Comparison of ENCODE assay signal across 29 mouse cellular contexts in the genomic region with DNA sequence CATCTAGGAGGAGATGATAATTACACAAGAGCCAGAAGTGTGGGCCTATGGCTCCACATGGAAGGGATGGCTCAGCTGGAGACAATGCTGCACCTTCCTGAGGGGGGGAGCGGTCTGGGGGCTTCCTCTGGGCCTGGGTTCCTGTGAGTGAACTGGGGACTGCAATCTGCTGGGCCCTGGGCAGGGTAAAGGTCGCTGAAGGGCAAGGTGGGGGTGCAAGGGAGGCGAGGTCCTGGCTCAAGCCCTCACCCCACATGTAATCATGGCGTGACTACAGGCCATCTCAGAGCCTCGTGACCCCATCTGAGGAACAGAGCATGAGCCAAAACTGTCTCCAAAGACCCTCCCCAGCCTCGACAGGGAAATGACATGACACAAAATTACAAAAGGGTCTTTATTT. TPM values are rescaled to one million over a fixed set of nuclear protein-coding genes. Genes with fewer than 3 reads are reported as not detected.
DNase-seq lines count a peak whose midpoint lies in the region; ATAC-seq and TF ChIP-seq lines count a peak whose summit lies in the region.
"Had no signal": no experiment of that assay in that cellular context is flagged by ENCODE, and none has a peak within 500 bp of the region (broad histone marks: within the 10 kb centered on the region; RNA-seq: fewer than 3 reads in every experiment).

No protein-coding gene starts in this region.

- H3K36me3 ChIP-seq in kidney, adult 2 months (ENCODE audit: control insufficient read depth, insufficient read depth, low read length), result no peaks in the 10 kb centered on the region; the same call in 1 of the 2 replicates
- H3K36me3 ChIP-seq in limb, embryonic 13.5 days, result peaks cover 65% of the 10 kb centered on the region
- H3K36me3 ChIP-seq in limb, embryonic 10.5 days, result peaks cover 76% of the 10 kb centered on the region
- H3K36me3 ChIP-seq in embryonic facial prominence, embryonic 13.5 days, result peaks cover 68% of the 10 kb centered on the region

- peaks cover 19% of the 10 kb centered on the region; the same call in 1 of the 2 replicates for H3K4me1 ChIP-seq in kidney, adult 2 months (ENCODE audit: control insufficient read depth, insufficient read depth, low read length)
- H3K4me1 ChIP-seq in limb, embryonic 13.5 days, result peaks cover 25% of the 10 kb centered on the region
- H3K4me1 ChIP-seq in limb, embryonic 10.5 days, result peaks cover 32% of the 10 kb centered on the region
- peaks cover 34% of the 10 kb centered on the region for H3K4me1 ChIP-seq in embryonic facial prominence, embryonic 13.5 days

- peak overlapping the region; percentile 29; the same call in 1 of the 2 replicates for H3K27ac ChIP-seq in kidney, adult 2 months (ENCODE audit: insufficient read depth, low read depth, low read length)
- H3K27ac ChIP-seq in limb, embryonic 13.5 days, result no peak overlapping the region
- H3K27ac ChIP-seq in limb, embryonic 10.5 days, result no peak overlapping the region
- 0 out of 2 replicates have a peak overlapping the region, but pooled peaks have one; percentile 28 for H3K27ac ChIP-seq in embryonic facial prominence, embryonic 13.5 days
- H3K27ac ChIP-seq: embryonic facial prominence, embryonic 15.5 days; forebrain, embryonic 12.5 days; heart, embryonic 10.5 days; heart, embryonic 15.5 days; hindbrain, embryonic 14.5 days; midbrain, embryonic 12.5 days had no signal

- no peak for ATAC-seq in limb, embryonic 13.5 days (ENCODE audit: low FRiP score, low read depth)
- ATAC-seq in embryonic facial prominence, embryonic 13.5 days (ENCODE audit: insufficient number of reproducible peaks, insufficient read depth, low FRiP score, low TSS enrichment, low read depth), result no peak
- ATAC-seq: forebrain, postnatal 0 days; intestine, postnatal 0 days; lung, postnatal 0 days had no signal

- TF ChIP-seq POLR2A in kidney, adult 2 months (IDR thresholded peaks at IDR 0.05; ENCODE audit: low read depth, low read length), result no peak

- no peak overlapping the region for H3K4me2 ChIP-seq in limb, embryonic 13.5 days (replicated peaks)
- H3K4me2 ChIP-seq in embryonic facial prominence, embryonic 13.5 days, result no peak overlapping the region
- H3K4me2 ChIP-seq: embryonic facial prominence, embryonic 15.5 days; forebrain, embryonic 12.5 days; heart, embryonic 15.5 days; hindbrain, embryonic 14.5 days; midbrain, embryonic 12.5 days had no signal

- H3K9ac ChIP-seq in limb, embryonic 13.5 days, result peak overlapping the region; percentile 45
- H3K9ac ChIP-seq in embryonic facial prominence, embryonic 13.5 days, result no peak overlapping the region
- H3K9ac ChIP-seq: embryonic facial prominence, embryonic 15.5 days; forebrain, embryonic 12.5 days; forebrain, postnatal 0 days; heart, embryonic 15.5 days; hindbrain, embryonic 14.5 days; midbrain, embryonic 12.5 days had no signal

- H3K9me3 ChIP-seq in limb, embryonic 13.5 days, result no peaks in the 10 kb centered on the region
- H3K9me3 ChIP-seq in limb, embryonic 10.5 days (replicated peaks), result no peaks in the 10 kb centered on the region
- no peaks in the 10 kb centered on the region for H3K9me3 ChIP-seq in embryonic facial prominence, embryonic 13.5 days
- H3K9me3 ChIP-seq: embryonic facial prominence, embryonic 15.5 days; forebrain, embryonic 12.5 days; heart, embryonic 10.5 days; heart, embryonic 15.5 days; megakaryocyte, embryonic 14.5 days; midbrain, embryonic 12.5 days had no signal

- no peak for TF ChIP-seq CTCF in kidney, adult 2 months (conservative IDR thresholded peaks at IDR 0.05; ENCODE audit: insufficient read depth, insufficient read length, low read depth, low read length)

- WGBS in kidney, adult 2 months, result 81% methylated on average over 6 of the region's 6 CpGs
- 82% methylated on average over 6 of the region's 6 CpGs for WGBS in limb, embryonic 13.5 days
- 83% methylated on average over 6 of the region's 6 CpGs for WGBS in limb, embryonic 10.5 days
- WGBS in embryonic facial prominence, embryonic 13.5 days, result 64% methylated on average over 6 of the region's 6 CpGs

- no peak overlapping the region for H3K4me3 ChIP-seq in kidney, adult 2 months (ENCODE audit: insufficient read depth, low read depth, low read length)
- H3K4me3 ChIP-seq in limb, embryonic 13.5 days, result no peak overlapping the region
- no peak overlapping the region for H3K4me3 ChIP-seq in limb, embryonic 10.5 days
- H3K4me3 ChIP-seq in embryonic facial prominence, embryonic 13.5 days, result no peak overlapping the region
- H3K4me3 ChIP-seq: embryonic facial prominence, embryonic 15.5 days; forebrain, embryonic 12.5 days; heart, embryonic 10.5 days; heart, embryonic 15.5 days; megakaryocyte, embryonic 14.5 days; midbrain, embryonic 12.5 days had no signal

- H3K27me3 ChIP-seq in kidney, adult 2 months (replicated peaks; ENCODE audit: control insufficient read depth, insufficient read depth, low read length), result no peaks in the 10 kb centered on the region
- H3K27me3 ChIP-seq in limb, embryonic 13.5 days, result no peaks in the 10 kb centered on the region
- H3K27me3 ChIP-seq in limb, embryonic 10.5 days (ENCODE audit: low read depth, poor library complexity, severe bottlenecking), result no peaks in the 10 kb centered on the region
- H3K27me3 ChIP-seq in embryonic facial prominence, embryonic 13.5 days, result no peaks in the 10 kb centered on the region
- H3K27me3 ChIP-seq: embryonic facial prominence, embryonic 15.5 days; forebrain, embryonic 12.5 days; heart, embryonic 15.5 days; midbrain, embryonic 12.5 days had no signal

- DNase-seq in cerebellum, adult 9-11 months, result peak; percentile 57
- DNase-seq in cerebellum, postnatal 36 days, result no peak
- no peak for DNase-seq in kidney, adult 2 months
- no peak for DNase-seq in kidney, adult 8-10 months
- DNase-seq in limb, embryonic 10.5 days (ENCODE audit: low spot score), result no peak
- DNase-seq: adrenal gland, postnatal 36 days; forebrain, postnatal 0 days; gastrocnemius, postnatal 10 days; heart, postnatal 36 days; layer of hippocampus, postnatal 36 days; left cerebral cortex, postnatal 4 days; lung, adult 18-20 months; lung, postnatal 4 days; thymus, adult 2 months; thymus, postnatal 36 days had no signal

RNA-seq across cellular contexts. Expression of a gene that starts 4.1 kb away (rescaled TPM):
- polyA plus RNA-seq in kidney, adult 2 months (2012; rRNA removed), result 24.5 and 25.9 TPM in 2 replicates
- 82.3 and 85.8 TPM in 2 replicates for polyA plus RNA-seq in limb, embryonic 13.5 days (2015; fragmentation: Nextera tagmentation; extraction: Ambion mirVana)
- 77.9 and 79.5 TPM in 2 replicates for polyA plus RNA-seq in limb, embryonic 10.5 days (2016; fragmentation: Nextera tagmentation; extraction: Ambion mirVana)
- 78.0 and 96.8 TPM in 2 replicates for polyA plus RNA-seq in embryonic facial prominence, embryonic 13.5 days (2015; fragmentation: Nextera tagmentation; extraction: Ambion mirVana)

RNA-seq across cellular contexts. Expression of a gene that starts 7.9 kb away (rescaled TPM):
- polyA plus RNA-seq in kidney, adult 2 months (2012; rRNA removed), result 19.4 and 20.6 TPM in 2 replicates
- 28.3 and 31.6 TPM in 2 replicates for polyA plus RNA-seq in limb, embryonic 13.5 days (2015; fragmentation: Nextera tagmentation; extraction: Ambion mirVana)
- polyA plus RNA-seq in limb, embryonic 10.5 days (2016; fragmentation: Nextera tagmentation; extraction: Ambion mirVana), result 11.1 and 14.2 TPM in 2 replicates
- 29.8 and 32.6 TPM in 2 replicates for polyA plus RNA-seq in embryonic facial prominence, embryonic 13.5 days (2015; fragmentation: Nextera tagmentation; extraction: Ambion mirVana)

RNA-seq across cellular contexts. Expression of a gene that starts 27.4 kb away (rescaled TPM):
- polyA plus RNA-seq in kidney, adult 2 months (2012; rRNA removed), result not detected in 2 replicates
- polyA plus RNA-seq in limb, embryonic 13.5 days (2015; fragmentation: Nextera tagmentation; extraction: Ambion mirVana), result 0.46 and 0.50 TPM in 2 replicates
- polyA plus RNA-seq in limb, embryonic 10.5 days (2016; fragmentation: Nextera tagmentation; extraction: Ambion mirVana), result 0.28 and 0.73 TPM in 2 replicates
- polyA plus RNA-seq in embryonic facial prominence, embryonic 13.5 days (2015; fragmentation: Nextera tagmentation; extraction: Ambion mirVana), result 0.60 and 0.69 TPM in 2 replicates
- polyA plus RNA-seq: brain, embryonic 14.5 days; forebrain, postnatal 0 days; intestine, postnatal 0 days; large intestine, adult 2 months; liver, adult 2 months; thymus, adult 2 months had no signal

RNA-seq across cellular contexts. Expression of a gene that starts 39.7 kb away (rescaled TPM):
- polyA plus RNA-seq in kidney, adult 2 months (2012; rRNA removed), result 14.6 and 20.8 TPM in 2 replicates
- 6.7 TPM in 2 replicates for polyA plus RNA-seq in limb, embryonic 13.5 days (2015; fragmentation: Nextera tagmentation; extraction: Ambion mirVana)
- 9.4 and 10.8 TPM in 2 replicates for polyA plus RNA-seq in limb, embryonic 10.5 days (2016; fragmentation: Nextera tagmentation; extraction: Ambion mirVana)
- polyA plus RNA-seq in embryonic facial prominence, embryonic 13.5 days (2015; fragmentation: Nextera tagmentation; extraction: Ambion mirVana), result 7.5 and 8.7 TPM in 2 replicates

Comparison
In these comparisons a context has a peak if more than half of its experiments do, and no peak if none do; other contexts are left out.
1. H3K27ac ChIP-seq: peak in kidney, adult 2 months (single experiment) and embryonic facial prominence, embryonic 13.5 days (single experiment); none in limb, embryonic 13.5 days (single experiment) and limb, embryonic 10.5 days (single experiment).